Mouse (Mus musculus) CD4-positive, CD25-positive, alpha-beta regulatory T cell, adult 4 months (primary cell): ENCODE results near the gene Efna5. TPM values are rescaled to one million over a fixed set of nuclear protein-coding genes. Genes with fewer than 3 reads are reported as not detected.

Experiments
- ATAC-seq: one replicate; pipeline ENCODE4 v1.8.0; 2017
- polyA plus RNA-seq, 2 experiments: library from polyadenylated mRNA; unstranded; fragments of 100-300 nt; shearing (Covaris generic); gene quantifications; one replicate each; pipeline ENCODE4 v1.2.1; 2017

Gene Efna5
- polyA plus RNA-seq, 2 experiments from 2014 or later: 0.13 TPM; not detected in 1

DNA sequence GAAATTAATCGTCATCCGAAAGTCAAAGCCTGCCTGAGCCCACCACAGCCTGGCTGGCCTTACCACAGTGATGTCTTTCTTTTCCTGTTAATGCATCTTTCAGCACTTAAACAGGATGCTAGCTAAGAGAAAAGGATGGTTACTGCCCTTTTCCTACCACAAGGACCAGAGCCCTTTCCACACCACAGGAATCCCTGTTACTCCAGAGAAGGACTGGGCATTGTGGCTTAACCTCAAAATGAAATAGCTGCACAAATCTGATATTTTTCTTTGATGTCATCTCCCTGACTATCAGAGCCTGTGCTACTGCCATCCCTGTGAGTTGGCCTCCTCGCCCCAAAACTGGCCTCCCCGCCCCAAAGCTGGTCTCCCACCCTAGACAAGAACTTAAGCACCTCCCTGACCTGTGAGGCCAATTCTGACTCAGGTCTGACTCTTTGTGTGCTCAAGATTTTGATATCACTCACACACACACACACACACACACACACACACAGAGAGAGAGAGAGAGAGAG is 189.9 kb downstream of the Efna5 start:
- no peak for ATAC-seq

DNA sequence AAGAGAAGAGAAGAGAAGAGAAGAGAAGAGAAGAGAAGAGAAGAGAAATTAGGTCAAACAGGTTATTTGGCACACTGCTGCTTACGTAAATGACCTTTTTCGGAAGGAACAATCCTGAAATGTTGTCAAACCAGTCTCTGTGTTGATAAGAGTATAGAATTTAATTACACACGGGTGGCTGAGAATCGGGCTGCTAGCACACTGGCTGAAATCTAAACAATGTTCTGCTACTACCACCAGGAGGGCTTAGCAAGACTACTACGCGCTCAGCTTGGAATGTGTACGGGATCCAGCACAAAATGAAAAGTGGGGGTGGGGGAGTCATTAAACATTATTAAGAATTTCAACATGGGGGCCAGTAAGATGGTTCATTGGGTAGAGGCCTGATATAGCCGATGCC is 190.9 kb downstream of the Efna5 start:
- ATAC-seq: no peak

DNA sequence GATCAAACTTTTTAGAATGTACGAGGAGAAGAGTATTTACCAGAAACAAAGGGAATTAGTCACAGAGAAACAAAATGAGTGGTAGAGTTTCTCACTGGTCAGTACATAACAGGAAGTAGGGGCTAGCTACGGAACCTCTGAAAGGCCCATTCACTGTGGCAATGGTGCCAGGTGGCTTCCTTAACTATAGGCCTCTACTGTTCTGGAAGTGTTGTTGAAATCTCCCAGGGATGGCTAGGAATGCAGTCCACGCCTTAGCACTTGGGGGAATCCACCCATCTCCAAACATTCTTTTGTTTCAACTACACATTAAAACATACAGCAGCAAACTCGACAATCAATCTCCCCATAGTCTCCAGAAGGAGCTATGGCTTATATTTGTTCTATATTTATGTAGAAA is 191.5 kb downstream of the Efna5 start:
- no peak for ATAC-seq

DNA sequence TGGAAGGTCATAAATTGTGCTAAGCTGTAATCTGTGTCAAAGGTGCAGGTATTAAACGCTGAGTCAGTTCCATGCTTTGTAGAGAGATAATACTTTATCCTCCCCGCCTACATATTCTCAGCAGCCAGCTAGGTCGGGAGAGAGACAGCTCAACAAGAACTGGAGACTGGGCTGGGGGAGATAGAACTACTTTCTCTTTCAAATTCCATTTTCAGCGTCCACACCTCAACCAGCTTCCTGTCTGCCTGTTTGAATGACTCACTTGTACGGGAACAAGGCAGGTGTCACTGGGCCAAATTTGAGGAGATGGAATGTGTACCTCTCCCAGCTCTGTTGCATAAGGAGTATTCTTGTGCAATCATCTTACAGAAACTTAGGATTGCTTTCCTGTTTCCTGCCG is 193.7 kb downstream of the Efna5 start:
- ATAC-seq: no peak

DNA sequence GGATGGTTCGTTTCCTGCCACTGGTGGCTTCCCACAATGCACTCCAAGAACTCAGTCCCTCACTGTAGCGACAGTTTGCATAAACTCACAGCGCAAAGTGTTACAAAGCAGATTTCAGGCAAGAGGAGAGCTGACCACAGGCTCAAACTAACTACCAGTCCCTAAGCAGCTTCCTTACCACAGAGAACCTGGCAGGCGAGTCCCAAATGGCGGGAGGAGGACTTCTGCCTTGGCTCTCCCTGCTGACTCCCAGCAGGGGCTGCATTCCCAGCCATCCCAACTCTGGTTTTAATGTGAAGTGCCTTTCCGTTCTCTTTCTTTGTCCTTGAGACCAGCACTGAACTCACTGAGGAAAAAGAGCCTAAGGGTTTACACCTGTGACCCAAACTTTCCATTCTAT is 195.9 kb downstream of the Efna5 start:
- no peak for ATAC-seq

DNA sequence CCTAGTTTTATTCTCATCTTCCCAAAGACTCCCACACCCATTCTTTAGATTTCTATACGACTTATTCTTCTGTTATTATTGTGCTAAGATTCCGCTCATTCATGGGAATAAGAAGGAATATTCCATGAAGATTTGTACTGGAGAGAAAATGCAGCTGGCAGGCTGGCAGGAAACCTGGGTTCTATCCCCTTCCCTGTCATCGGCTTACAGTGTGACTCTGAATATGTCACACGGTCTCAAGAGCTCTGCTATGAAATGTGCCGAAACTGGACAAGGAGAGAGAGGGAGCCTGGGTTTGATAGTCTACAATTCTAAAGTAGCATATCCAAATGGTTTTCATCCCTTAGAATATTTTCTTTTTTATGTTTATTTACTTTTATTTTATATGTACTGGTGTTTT is 198.0 kb downstream of the Efna5 start:
- ATAC-seq: no peak

DNA sequence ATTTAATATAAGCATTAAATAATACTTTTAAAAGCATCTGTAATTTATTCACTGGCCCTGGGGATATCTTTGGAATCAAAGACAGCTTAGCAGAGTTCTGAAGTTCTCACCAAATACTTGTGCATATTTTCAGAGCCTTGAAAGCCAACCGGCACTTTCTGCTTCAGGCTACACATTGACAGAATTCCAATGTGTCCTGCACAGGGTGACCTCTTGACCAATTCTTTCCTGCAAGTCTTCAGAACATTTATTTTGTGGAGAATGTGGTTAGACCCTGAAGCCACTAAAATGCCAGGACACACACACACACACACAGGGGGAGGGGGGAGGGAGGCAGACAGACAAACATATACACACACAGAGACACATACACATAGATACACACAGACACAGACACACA is 199.4 kb downstream of the Efna5 start:
- ATAC-seq: no peak

DNA sequence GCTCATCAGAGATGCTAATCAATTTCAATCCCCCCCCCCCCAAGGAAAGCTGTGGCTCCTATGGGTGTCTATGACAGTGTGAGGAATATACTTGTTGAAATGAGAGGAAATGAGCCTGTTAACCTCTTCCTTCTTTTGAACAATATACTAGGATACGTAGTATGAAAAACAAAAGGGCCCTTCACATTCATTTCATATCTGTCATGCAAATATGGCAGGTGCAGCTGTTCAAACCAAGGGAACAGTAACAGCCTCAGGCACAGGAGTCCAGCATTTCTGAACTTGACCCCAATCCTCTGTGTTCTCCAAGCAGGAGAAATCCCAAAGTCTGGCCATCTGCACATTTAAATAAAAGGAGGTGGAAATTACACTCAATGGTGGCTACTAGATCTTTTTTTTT is 200.4 kb downstream of the Efna5 start:
- no peak for ATAC-seq

DNA sequence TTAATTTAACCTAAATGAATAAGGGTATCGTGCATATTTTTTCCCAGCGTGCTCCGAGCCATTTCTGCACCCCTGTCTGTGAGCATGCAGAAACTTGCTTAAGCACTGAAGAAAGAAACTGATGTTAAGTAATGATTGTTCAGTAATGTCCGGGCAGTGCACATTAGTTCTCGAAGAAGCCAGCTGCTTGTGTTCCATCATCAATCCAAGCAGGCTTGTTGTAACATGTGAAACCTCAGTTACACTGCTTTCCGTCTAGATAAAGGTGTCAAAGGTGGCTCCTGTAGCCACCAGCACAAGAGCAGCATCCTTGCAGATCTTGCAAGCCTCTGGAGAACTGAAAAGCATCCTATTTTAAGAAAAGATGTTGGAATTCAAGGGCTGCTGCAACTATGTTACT is 204.3 kb downstream of the Efna5 start:
- no peak for ATAC-seq

DNA sequence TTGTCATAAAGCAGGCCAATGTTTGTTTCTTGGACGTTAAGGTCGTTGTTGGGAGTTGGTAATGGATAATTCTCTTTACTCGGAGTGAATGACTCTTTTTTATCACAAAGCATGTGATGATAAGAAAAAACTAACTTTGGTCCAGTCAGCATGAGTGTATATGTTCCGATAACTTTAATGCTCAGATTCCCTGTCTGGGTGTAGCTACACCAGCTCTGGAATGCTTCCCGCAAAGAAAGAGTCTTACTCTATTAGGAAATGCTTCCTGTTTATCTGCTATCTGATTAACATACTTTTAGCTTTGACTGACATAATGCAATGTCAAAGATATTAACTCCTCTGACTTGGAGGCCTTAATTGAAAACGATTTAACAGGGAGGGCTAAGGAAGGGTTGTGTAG is 204.7 kb downstream of the Efna5 start:
- no peak for ATAC-seq

DNA sequence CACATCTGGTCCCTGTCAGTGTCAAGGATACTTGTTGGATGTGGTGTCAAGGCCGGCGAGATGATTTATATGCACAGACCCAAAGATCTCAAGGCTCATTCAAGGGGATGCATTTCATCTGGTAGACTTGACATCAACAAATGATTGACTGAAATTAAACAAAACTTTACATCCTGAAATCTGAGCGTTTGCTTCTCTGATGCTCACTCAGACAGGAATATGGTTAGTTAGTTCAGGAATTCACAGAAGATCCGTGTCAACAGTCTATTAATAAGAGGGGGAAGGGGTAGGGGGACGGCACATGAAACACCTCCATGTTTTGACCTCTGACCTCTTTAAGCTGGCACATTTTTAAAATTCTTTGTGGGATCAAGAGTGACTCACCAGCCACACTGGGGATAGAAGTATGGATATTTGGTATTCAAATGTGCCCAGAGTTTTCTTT is 205.3 kb downstream of the Efna5 start:
- no peak for ATAC-seq

DNA sequence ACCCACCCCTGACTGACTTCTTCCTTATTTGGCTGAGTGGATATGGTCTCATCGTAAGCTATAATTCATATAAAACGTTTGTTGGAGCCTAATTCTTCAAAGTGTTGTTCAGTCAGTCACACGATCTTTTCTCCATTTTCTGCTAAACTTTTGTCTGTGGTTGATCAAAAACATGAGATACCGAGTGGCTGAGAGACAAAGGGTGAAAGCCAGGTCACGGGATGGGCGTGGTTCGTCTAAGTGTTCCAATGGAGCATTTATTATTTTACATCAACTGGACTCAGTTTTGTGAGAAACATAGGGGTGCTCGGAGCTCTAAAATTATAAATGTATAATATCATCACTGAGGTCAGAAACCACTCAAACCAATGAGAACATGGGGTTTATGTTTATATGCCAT is 209.0 kb downstream of the Efna5 start:
- no peak for ATAC-seq

DNA sequence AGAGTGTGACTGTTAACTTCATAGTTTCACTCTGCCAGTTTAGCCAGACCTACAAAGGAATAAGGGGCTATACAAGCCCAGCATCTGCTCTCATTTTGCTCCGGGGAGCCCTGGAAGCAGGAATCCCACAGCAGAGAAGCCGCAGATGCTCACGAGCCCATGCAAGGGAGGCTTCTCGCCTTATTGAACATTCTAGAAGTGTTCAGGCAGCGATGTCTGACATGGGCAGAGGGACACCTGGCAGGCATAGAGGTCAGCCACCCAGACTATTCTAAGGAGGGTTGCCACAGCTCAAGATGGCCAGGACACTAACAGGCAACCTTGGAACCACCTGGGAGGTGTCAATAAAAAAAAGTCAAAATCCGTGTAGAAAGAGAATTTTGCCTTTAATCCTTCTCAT is 214.4 kb downstream of the Efna5 start:
- no peak for ATAC-seq

DNA sequence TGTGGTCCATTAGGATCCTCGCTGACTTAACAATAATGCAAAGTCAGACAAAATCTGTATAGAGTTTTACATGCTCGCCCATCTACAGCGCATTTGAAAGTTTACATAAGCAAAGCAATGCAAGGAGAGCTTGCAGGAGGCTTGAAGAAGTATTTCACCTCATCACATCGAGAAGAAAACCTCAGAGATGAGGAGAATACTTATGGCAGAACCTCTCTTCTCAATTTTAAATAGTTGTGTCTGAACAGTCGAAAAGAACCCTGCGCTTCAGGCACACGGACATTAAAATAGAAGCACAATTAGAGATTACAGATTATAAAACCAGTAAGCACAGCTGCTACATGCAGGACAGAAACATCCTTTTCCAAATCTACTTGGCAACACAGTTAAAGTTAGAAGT is 215.3 kb downstream of the Efna5 start:
- no peak for ATAC-seq

DNA sequence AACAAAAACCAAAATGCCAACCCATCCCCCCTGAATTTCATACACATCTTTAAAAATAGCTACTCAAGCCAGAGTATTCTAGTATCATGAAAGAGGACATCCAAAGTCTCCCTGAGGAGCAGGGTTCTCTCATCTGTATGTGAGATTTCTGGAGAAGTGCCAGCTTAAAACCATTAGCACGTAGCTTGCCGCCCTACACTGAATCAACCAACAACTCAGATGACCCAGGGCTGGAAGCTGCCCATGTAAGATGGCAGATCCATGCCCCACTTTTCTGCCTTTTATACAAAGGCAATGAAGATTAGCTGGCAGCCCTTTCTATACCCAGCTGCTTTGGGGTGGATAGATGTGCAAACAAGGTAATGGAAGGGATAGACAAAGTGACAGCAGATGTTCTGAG is 216.4 kb downstream of the Efna5 start:
- no peak for ATAC-seq

DNA sequence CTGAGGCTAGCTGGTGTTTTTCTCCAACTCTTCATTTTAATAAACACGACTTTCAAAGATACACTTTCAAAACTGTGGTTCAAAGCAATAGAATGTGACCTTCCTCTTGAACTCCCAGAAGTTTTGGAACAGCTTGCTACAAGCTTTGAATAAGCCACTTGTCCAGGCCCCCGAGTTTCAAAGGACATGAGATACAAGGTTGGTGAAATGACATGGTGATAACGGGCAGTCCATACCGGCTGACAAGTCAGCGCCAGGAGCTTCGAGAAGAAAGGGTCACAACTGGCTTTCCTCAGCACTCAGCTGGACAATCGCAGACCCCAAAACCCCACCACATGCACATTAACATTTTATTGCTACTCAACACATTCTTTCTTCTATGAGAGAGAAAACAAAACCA is 219.3 kb downstream of the Efna5 start:
- ATAC-seq: no peak

DNA sequence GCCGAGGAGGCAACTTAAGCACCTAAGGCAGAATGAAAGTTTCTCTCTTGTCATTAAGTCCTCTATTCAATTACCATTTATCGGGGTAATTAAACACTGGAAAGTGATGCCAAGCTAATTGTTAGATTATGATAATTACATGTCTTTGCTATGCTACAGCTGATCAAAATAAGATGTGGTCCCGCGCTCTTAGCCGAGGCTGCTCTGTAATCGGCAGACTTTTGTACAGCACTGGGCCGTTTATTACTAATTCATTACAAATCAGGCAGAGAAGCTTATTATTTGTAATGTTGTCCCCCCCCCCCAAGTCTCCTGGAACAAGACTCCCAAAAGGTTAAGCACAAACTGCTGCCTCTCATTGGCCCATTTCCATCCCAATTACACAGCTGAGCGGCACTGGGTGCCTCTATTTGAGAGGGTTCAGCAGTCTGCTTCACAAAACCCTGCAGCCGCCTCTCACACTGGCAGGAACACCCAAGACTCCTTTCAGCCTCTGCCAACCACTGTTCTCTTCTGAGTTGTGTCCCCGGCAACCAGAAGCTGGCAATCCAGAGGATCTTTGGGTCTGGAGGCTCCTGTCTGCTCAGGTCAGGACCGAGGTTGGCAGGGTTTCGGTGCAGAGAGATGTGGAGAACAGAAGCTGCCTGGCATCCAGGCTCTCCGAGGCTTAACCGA is 221.5 kb downstream of the Efna5 start:
- no peak for ATAC-seq

DNA sequence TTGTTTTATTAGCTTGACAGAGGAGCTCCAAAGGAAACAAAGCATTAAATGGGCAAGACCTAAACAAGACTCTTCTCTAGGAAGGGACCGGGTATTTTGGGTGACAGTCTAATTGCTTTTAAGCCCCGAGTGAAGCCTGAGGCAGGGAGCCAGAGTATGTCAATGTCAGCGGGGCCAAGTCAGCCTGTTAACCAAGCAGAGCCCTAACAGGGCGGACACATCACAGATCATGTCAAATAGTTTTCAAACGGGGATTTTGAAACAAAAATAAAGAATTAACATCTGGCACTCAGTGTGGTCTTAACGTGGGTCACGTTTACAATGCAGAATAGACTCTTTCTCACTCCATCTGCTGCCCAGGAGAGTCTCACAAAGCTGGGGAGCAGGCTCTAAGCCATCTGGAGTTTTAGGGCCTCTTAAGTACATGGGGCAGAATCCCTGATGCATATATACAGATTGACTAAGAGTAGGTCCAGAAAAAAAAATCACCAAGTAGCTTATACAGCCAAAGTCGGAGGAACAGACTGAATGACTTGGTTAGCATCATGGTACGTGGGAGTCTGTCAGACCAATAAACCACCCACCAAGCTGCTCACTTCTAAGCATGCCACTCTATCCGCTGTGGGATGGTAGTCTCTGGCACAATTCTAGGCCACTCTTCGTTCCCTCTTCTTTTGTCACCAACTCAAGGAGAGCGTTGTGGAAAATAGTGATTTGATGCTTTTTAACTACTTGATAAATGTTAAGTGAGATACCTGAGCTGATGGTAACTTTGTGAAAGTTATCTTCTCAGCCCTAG is 223.1 kb downstream of the Efna5 start:
- ATAC-seq: no peak

DNA sequence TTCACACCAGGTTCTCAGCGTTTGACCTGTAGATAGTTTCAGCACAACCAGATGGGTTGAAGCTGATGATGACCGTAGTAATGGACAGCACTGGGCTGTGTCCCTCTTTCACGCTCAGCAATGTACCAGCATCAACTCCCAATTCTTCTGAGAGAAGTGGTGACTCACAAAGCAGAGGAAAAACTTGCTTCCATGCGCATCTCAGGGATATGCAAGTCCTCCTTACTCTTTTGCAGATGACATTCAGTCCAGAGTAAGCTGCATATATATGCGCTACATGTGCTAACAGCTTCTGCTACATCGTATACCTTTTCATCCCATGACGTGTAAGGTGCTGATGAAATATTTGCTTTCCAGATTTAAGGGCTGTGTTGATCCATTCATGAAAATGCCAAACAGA is 224.1 kb downstream of the Efna5 start:
- ATAC-seq: no peak

DNA sequence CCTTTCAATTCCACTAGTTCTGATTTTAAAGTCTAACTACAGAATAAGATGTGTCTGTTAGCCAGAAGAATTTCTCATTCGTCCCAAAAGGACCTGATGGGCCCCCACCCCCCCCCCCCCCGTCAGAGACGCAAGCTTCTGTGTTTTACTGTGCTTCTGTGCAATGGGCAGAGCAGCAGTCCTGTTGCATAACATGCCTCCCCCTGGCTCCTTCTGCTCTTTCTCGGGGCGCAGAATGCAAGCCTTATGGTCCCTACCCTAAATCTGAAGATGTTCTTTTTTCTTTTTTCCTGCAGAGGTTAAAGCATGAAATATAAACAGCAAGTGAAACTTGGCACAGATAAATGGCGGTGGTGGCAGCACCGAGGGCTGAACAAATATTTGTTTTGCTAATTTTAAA is 224.5 kb downstream of the Efna5 start:
- ATAC-seq: no peak

DNA sequence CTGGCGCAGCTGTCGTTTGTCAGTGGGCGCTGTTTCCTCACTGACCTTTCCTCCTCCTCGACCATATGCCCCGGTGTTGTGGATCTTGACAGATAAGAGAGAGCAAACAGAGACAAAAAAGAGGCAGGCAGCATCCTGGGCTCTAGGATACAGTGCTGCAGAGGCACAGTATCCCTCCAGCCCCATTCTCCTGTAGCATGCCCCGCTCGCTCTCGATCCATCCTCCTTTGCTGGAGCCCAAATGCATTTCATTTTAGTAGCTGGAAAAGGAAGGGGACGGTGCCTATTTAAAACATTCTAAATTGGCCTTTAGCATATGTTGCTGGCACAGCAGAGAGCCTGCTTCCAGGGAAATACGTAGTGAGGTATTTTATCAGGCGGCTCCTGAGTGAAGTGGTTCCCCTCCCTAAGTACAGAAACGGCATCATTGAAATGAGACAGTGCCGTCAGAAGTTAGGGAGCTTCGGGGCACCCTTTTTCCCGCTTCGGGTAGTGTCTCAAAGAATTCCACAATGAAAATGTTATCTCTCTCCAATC is 225.2 kb downstream of the Efna5 start:
- no peak for ATAC-seq

DNA sequence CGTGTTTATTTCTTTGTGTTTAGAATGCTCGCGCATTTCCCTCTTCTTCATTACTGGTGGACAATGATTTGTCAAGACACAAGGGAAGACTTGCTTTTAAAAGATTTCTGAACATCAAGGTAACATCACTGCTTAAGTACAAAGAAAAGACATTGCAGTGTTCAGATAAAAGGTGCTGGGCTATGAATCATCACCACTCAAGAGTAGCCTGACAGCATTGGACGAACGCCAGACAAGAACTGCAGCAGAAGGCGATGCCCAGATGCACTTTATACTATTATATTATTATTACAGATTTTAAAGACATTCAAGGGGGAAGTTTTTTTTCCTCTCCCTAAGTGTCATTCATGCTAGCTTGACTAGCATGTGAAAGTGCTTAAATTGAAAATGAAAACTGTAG is 228.7 kb downstream of the Efna5 start:
- ATAC-seq: no peak

DNA sequence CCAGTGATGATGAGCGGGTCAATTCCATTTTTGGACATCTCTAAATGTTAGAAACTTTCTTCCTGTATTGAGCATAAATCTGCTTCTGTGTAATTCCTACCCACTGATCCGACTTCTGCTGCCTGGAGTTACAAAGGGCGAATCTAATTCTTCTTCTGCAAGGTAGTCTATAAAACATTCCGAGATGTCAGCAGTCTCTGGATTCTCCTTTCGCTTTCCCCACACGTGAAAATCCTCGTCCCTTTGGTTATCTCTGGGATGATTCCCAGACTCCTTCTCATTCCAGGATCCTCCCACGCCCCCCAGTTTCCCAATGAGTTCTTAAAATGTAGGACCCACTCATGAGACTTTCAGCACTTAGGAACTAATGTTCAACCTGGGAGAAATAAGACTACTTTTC is 229.4 kb downstream of the Efna5 start:
- no peak for ATAC-seq
